Mouse (Mus musculus): ENCODE measurements around the gene Ankrd36.

GRCm38 (mm10) chr11:5706874-5707529 is 137.5 kb downstream of the Ankrd36 start:
- TF ChIP-seq CTCF (IDR thresholded peaks at IDR 0.05; ENCODE audit: insufficient read depth, low read length) (no peak), POLR2A (IDR thresholded peaks at IDR 0.05; ENCODE audit: borderline replicate concordance, extremely low read depth, low read depth, low read length) (no peak)
